Mouse (Mus musculus): ENCODE data around the gene Astn2.

DNA sequence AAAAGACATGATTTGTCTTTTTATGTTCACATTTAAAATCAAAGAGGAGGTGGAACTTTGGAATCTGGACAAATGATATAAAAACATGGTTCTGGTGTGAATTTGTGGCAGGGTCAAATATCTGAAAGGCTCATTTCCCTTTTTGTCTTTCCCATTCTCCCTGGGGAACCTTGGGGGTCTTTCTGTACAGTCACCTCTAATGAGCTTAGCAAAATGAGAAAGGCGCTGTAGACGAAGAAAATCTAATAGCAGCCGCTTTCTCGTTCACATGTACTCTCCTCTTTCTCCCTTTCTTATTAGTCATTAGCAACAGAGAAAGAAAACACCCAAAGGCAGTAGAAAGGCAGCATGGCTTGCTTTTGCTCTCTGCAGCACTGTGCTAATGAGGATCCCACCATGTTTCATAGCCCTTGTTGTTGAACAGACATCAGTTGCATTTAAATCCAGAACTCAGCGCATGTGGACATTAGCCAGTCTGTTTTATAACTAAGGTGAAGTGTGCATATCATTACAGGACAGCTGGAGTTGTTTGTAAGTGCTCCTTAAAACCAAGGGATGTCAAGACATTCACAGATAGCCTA lies 737.3 kb downstream of the Astn2 start:
- TF ChIP-seq CTCF (IDR thresholded peaks at IDR 0.05; ENCODE audit: low read depth, low read length) (no peak), POLR2A (IDR thresholded peaks at IDR 0.05; ENCODE audit: borderline replicate concordance, low read depth, low read length) (no peak)
